Mouse (Mus musculus) heart, embryonic 13.5 days (tissue): ENCODE results near the gene Serpinb5. TPM values are rescaled to one million over a fixed set of nuclear protein-coding genes. Genes with fewer than 3 reads are reported as not detected.
"Not testable (repeated sequence)": the region's sequence is repeated elsewhere in the genome, so short reads cannot be mapped to it uniquely, and the experiment has no call there.

Experiments used
- ATAC-seq: fragments of 200-750 bp; cut with Nextera tagmentation; 2 replicates; pipeline ENCODE4 v1.8.0; 2017; ENCODE audit warnings: moderate TSS enrichment; ENCODE audit not compliant: insufficient number of reproducible peaks, low FRiP score, low TSS enrichment; ENCODE audit errors: extremely low read depth
- H3K27ac ChIP-seq: fragments of 300-500 bp; sonication (generic); replicated peaks from 2 replicates; pipeline ENCODE4 v1.5.1; 2015; ENCODE audit warnings: moderate library complexity, mild to moderate bottlenecking, inconsistent platforms
- H3K27me3 ChIP-seq: fragments of 300-500 bp; sonication (generic); replicated peaks from 2 replicates; pipeline ENCODE4 v1.6.1; 2015; ENCODE audit warnings: mild to moderate bottlenecking, inconsistent platforms
- H3K36me3 ChIP-seq: fragments of 300-500 bp; sonication (generic); 2 replicates; pipeline ENCODE4 v1.6.1; 2015; ENCODE audit warnings: mild to moderate bottlenecking, inconsistent platforms
- H3K4me1 ChIP-seq: fragments of 300-500 bp; sonication (generic); 2 replicates; pipeline ENCODE4 v1.6.1; 2015; ENCODE audit warnings: inconsistent platforms
- H3K4me2 ChIP-seq: fragments of 300-500 bp; sonication (generic); 2 replicates; pipeline ENCODE4 v1.6.1; 2015; ENCODE audit warnings: inconsistent platforms, mild to moderate bottlenecking, moderate library complexity
- H3K4me3 ChIP-seq: fragments of 300-500 bp; sonication (generic); 2 replicates; pipeline ENCODE4 v1.5.1; 2015; ENCODE audit warnings: moderate library complexity, mild to moderate bottlenecking, inconsistent platforms
- H3K9ac ChIP-seq: fragments of 300-500 bp; sonication (generic); 2 replicates; pipeline ENCODE4 v1.6.1; 2015; ENCODE audit warnings: inconsistent platforms, mild to moderate bottlenecking, moderate library complexity
- H3K9me3 ChIP-seq: fragments of 300-500 bp; sonication (generic); 2 replicates; pipeline ENCODE4 v1.6.1; 2016; ENCODE audit warnings: inconsistent platforms
- WGBS: fragments of 180-500 bp; shearing (Covaris S2); methylation state at CpG from one replicate; pipeline ENCODE4 v1.1.7; 2015; ENCODE audit warnings: mixed read lengths; 5-methylcytosine and 5-hydroxymethylcytosine counted together
- polyA plus RNA-seq: library from polyadenylated mRNA; unstranded; fragments of >200 nt; fragmentation: Nextera tagmentation; extraction: Ambion mirVana; gene quantifications from 2 replicates; pipeline ENCODE4 v1.2.1, GENCODE M21; 2015

The Serpinb5 gene
- polyA plus RNA-seq, 1 experiment from 2014 or later: not detected

- ATAC-seq: no peak
- no peaks in the 10 kb centered on the region for H3K36me3 ChIP-seq
- H3K4me1 ChIP-seq: no peaks in the 10 kb centered on the region
- H3K27ac ChIP-seq: no peak overlapping the region
- no peak overlapping the region for H3K4me3 ChIP-seq
- H3K27me3 ChIP-seq: no peaks in the 10 kb centered on the region
- no peak overlapping the region for H3K4me2 ChIP-seq
- 60% methylated on average over 3 of the region's 3 CpGs for WGBS
- H3K9me3 ChIP-seq: no peaks in the 10 kb centered on the region
- no peak overlapping the region for H3K9ac ChIP-seq
These were observed 15.2 kb downstream of the Serpinb5 start for GRCm38 (mm10) chr1:106876147-106876546.

DNA sequence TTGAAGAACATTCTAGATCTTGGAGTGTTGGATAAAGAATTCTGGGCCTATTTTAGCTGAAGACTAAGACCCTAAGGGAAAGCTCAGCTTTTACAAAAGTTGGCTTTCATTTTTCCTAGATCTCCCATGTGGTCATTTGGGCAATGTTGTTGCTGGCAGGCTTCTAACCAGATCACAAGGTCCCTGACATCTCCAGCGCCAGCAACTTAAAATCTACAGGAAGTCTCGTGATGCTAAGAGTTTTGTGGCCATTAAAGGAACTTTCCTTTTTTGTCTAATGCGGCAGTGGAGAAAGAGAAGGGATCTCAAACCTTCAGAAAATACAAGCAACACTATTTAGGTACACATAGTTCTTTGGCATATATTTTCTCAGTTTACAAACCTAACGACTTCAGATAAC is 21.8 kb downstream of the Serpinb5 start:
- 62% methylated on average over 4 of the region's 4 CpGs for WGBS
- no peaks in the 10 kb centered on the region for H3K27me3 ChIP-seq
- no peaks in the 10 kb centered on the region for H3K9me3 ChIP-seq
- no peak for ATAC-seq
- no peak overlapping the region for H3K27ac ChIP-seq
- H3K36me3 ChIP-seq: no peaks in the 10 kb centered on the region
- no peak overlapping the region for H3K4me3 ChIP-seq
- no peaks in the 10 kb centered on the region for H3K4me1 ChIP-seq
- no peak overlapping the region for H3K9ac ChIP-seq
- H3K4me2 ChIP-seq: no peak overlapping the region

GRCm38 (mm10) chr1:106883369-106883768 is 22.4 kb downstream of the Serpinb5 start:
- Histone ChIP-seq H3K27ac (no peak overlapping the region), H3K4me3 (no peak overlapping the region), H3K36me3 (no peaks in the 10 kb centered on the region), H3K4me2 (no peak overlapping the region), H3K9me3 (no peaks in the 10 kb centered on the region), H3K9ac (no peak overlapping the region), H3K27me3 (no peaks in the 10 kb centered on the region), H3K4me1 (no peaks in the 10 kb centered on the region)
- no peak for ATAC-seq
- 63% methylated on average over 5 of the region's 5 CpGs for WGBS

DNA sequence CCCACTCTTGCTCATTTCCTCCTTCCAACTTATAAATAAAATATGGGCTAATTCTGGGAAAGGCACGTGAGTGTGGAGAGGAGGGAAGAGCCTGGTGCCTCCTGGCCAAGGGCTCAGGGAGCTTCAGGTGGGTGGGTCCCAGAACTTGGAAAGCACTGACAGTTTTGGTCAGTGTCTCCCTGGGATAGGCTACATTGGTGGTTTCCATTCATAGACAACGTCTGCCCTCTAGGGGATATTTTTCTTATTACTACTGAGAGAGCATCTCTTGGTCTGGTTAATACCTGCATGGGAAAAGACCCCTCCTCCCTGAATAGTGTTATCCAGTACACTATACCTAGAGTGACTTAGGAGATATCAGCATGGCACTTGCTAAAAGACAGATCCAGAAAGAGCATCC is 22.8 kb downstream of the Serpinb5 start:
- Histone ChIP-seq H3K9ac (no peak overlapping the region), H3K4me3 (no peak overlapping the region), H3K27ac (no peak overlapping the region), H3K36me3 (no peaks in the 10 kb centered on the region), H3K4me1 (no peaks in the 10 kb centered on the region), H3K9me3 (no peaks in the 10 kb centered on the region), H3K4me2 (no peak overlapping the region), H3K27me3 (no peaks in the 10 kb centered on the region)
- 12% methylated on average over 2 of the region's 2 CpGs for WGBS
- ATAC-seq: no peak; the same call in 1 of the 2 replicates

- not testable (repeated sequence) for H3K4me3 ChIP-seq, H3K9me3 ChIP-seq, H3K4me2 ChIP-seq, H3K27me3 ChIP-seq, H3K4me1 ChIP-seq, ATAC-seq, H3K36me3 ChIP-seq, H3K9ac ChIP-seq, H3K27ac ChIP-seq
These were observed 34.2 kb downstream of the Serpinb5 start for GRCm38 (mm10) chr1:106895142-106895541.

- no peaks in the 10 kb centered on the region for H3K27me3 ChIP-seq
These were observed 40.4 kb downstream of the Serpinb5 start for GRCm38 (mm10) chr1:106901406-106901805.

DNA sequence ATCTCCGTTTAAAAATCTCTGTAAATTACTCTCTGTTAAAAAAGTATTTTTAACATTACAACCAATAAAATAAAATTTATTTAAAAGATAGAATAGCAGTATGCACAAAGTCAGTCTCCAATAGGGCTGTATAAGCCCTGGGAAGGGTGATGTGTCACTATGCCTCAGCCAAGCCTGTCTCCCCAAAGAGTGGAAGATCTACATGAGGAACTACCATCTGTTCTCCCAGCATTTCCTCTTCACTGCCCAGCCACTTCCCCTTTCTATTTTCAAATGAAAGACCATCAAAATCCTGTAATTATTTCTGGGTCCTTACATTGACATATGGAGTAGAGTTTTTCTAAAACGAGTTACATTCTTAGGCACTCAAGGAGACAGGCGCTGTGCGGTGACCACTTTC is 71.0 kb downstream of the Serpinb5 start:
- no peak overlapping the region for H3K9ac ChIP-seq
- H3K4me2 ChIP-seq: no peak overlapping the region
- H3K27ac ChIP-seq: no peak overlapping the region
- no peaks in the 10 kb centered on the region for H3K4me1 ChIP-seq
- ATAC-seq: no peak
- H3K4me3 ChIP-seq: no peak overlapping the region
- 73% methylated on average over 4 of the region's 4 CpGs for WGBS
- no peaks in the 10 kb centered on the region for H3K27me3 ChIP-seq
- H3K36me3 ChIP-seq: no peaks in the 10 kb centered on the region
- H3K9me3 ChIP-seq: no peaks in the 10 kb centered on the region

More at GRCm38 (mm10) chr1:106901406-106901805, 40.4 kb downstream of the Serpinb5 start:
- Histone ChIP-seq H3K9me3 (no peaks in the 10 kb centered on the region), H3K9ac (no peak overlapping the region), H3K36me3 (no peaks in the 10 kb centered on the region), H3K4me3 (no peak overlapping the region), H3K4me2 (no peak overlapping the region), H3K4me1 (no peaks in the 10 kb centered on the region), H3K27ac (no peak overlapping the region)
- 32% methylated on average over 4 of the region's 4 CpGs for WGBS
- no peak for ATAC-seq

Other genes starting within 250 kb of the Serpinb5 start
- gene Bcl2, start 146.9 kb upstream of the Serpinb5 start, polyA plus RNA-seq: 6.7 and 7.2 TPM in 2 replicates
- 8.3 and 9.7 TPM in 2 replicates for gene Kdsr, start 101.4 kb upstream of the Serpinb5 start, polyA plus RNA-seq
- gene Vps4b, start 64.4 kb upstream of the Serpinb5 start, polyA plus RNA-seq: 39.0 and 40.3 TPM in 2 replicates
- gene Serpinb12, start 73.3 kb downstream of the Serpinb5 start, polyA plus RNA-seq: 0.09 and 0.43 TPM in 2 replicates
- not detected in 2 replicates for gene Serpinb13, start 119.8 kb downstream of the Serpinb5 start, polyA plus RNA-seq
- gene Serpinb3a, start 191.1 kb downstream of the Serpinb5 start, polyA plus RNA-seq: not detected in 2 replicates
- gene Serpinb3d, start 222.3 kb downstream of the Serpinb5 start, polyA plus RNA-seq: not detected in 2 replicates